Mouse (Mus musculus): ENCODE results near the gene Slc9a1. TPM values are rescaled to one million over a fixed set of nuclear protein-coding genes. Genes with fewer than 3 reads are reported as not detected.

Gene Slc9a1
- polyA plus RNA-seq, 1 experiment, result 32.5 TPM

GRCm38 (mm10) chr4:133423691-133424090 is 54.2 kb downstream of the Slc9a1 start:
- 75% methylated on average over 6 of the region's 6 CpGs for WGBS
- no peak for DNase-seq (ENCODE audit: low read depth, low spot score)

DNA sequence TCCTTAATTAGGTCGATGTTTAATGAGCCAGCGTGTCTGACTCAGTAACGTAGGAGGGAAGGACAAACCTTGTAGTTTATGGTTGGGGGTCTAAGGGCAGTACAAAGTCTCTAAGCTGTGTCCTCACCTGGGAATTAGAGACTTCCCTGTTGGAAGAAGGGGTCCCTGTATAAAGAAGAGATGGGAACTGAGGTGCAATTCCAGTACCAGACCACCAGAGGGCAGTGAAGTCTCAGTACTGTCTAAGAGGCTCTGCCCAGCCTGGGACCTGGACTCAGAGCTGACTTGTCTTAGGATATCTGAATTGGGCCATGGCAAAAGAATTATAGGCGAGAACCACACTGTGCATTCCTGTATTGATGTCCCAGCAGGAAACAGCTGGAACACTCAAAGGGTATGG is 54.6 kb downstream of the Slc9a1 start:
- no peak for DNase-seq (ENCODE audit: low read depth, low spot score)
- 56% methylated on average over 4 of the region's 4 CpGs for WGBS

- no peak for DNase-seq (ENCODE audit: low read depth, low spot score)
- 66% methylated on average over 5 of the region's 5 CpGs for WGBS
Measured at GRCm38 (mm10) chr4:133426141-133426540, 56.6 kb downstream of the Slc9a1 start.

GRCm38 (mm10) chr4:133431508-133431907 is 62.0 kb downstream of the Slc9a1 start:
- no peak for DNase-seq (ENCODE audit: low read depth, low spot score)
- 64% methylated on average over 6 of the region's 6 CpGs for WGBS

DNA sequence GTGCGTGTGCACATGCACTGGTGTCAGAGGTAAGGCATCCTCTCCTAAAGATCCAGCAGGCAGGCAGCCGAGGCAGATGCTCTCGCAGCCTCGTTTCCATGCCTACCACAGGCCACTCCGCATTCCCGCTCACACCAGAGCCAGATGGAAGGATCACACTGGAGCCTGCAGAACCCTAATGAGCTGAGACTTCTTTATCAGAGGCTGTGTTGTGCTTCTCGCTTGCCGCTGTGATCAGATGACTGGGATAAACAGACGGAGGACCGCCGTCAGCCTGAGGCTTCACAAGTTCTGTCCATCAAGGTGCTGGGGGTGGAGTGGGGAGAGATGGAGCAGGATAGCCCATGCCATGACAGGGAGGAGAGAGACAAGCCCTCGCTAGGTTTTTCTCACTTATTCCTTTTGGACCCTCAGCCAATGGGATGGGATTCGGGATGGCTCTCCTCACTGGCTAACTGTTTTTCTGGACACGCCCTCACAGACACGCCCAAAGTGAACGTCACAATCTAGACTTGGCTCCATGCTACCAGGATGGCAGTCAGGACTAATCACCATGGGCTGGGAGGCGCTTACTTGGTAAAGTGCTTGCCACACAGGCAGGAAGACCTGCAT is 63.2 kb downstream of the Slc9a1 start:
- DNase-seq (ENCODE audit: low read depth, low spot score), result no peak
- 40% methylated on average over 17 of the region's 17 CpGs for WGBS

DNA sequence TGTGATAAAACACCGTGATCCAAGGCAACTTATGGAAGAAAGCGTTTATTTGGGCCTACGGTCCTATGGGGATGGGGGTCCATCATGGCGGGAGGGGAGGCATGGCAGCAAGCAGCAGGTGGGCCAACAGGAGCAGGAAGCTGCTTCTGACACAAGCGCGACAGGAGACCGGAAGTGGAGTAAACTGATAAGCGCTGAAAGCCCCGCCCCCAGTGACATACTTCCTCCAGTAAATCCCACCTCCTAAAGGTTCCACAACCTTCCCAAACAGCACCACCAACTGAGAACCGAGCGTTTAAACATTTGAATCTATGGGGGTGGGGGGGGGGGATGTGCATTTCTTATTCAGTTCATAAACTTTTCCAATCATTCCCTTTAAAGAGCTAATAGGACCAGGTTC is 66.4 kb downstream of the Slc9a1 start:
- 92% methylated on average over 11 of the region's 11 CpGs for WGBS
- DNase-seq (ENCODE audit: low read depth, low spot score), result no peak

DNA sequence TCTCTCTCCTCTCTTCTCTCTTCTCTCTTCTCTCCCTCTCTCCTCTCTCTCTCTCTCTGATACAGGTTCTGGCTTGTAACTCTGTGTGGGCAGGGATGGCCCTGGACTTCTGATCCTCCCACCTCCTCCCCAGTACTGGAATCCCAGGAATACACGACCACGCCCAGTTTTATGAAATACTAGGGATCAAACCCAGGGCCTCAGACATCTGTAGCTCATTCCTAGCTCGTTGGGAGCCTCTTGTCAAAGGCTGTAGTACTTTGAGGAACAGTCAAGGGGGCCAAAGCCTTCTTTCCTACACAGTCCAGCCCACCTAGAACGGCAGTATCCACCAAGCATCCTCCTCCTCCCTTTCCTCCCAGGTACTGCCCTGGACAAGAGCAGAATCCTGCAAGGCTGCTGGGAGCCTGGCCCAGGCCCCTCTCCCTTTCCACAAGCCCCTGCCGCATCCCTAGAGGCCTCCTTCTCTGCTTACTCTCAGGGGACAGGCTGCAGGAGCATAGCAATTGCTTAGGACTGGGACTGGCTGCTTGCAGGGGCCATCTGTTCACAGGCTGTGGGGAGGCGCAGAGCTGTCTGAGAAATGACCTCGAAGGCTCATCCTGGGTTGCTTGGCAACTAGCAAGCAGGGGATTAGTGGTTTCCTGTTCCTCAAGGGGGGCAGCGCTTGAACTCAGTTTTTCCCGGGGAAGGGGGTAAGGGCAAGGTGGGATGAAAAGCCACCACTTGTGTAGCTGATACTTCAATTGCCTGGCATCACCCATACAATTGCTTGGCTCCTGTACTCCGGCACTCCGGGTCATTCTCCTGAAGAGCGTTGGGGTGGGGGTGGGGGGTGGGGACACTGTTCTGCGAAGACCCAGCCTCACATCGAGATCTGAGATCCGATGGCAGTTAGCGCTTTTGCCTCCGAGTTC is 70.2 kb downstream of the Slc9a1 start:
- WGBS, result 6% methylated on average over 17 of the region's 17 CpGs
- peak; percentile 25 for DNase-seq (ENCODE audit: low read depth, low spot score)

GRCm38 (mm10) chr4:133440377-133440795 is 70.9 kb downstream of the Slc9a1 start:
- 12% methylated on average over 6 of the region's 6 CpGs for WGBS
- DNase-seq (ENCODE audit: low read depth, low spot score), result peak; percentile 83

- 84% methylated on average over 3 of the region's 3 CpGs for WGBS
- DNase-seq (ENCODE audit: low read depth, low spot score), result no peak
Measured at GRCm38 (mm10) chr4:133442194-133442593, 72.7 kb downstream of the Slc9a1 start.

DNA sequence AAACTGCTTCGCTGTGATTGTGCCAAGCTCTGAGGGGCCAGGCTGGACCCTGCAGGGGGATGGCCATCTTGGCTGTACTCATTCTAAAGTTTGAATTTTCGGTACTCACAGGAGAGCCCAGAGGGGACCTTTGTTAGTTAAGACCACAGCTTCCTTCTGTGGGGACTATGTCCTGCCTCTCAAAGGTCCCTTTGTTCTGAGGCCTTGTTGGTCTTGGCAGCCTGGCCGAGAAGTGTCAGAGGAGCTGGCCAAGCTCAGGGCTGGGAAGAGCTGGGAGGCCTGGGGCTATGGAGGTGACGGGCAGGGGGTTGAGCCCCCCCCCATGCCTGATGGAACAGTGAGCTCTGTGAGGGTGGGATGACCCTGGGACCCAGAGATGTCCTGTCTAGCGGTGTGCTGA is 73.6 kb downstream of the Slc9a1 start:
- DNase-seq (ENCODE audit: low read depth, low spot score), result no peak
- WGBS, result 60% methylated on average over 5 of the region's 5 CpGs

GRCm38 (mm10) chr4:133445727-133446126 is 76.2 kb downstream of the Slc9a1 start:
- DNase-seq (ENCODE audit: low read depth, low spot score), result no peak
- 83% methylated on average over 5 of the region's 5 CpGs for WGBS

GRCm38 (mm10) chr4:133447366-133447765 is 77.9 kb downstream of the Slc9a1 start:
- WGBS, result 66% methylated on average over 5 of the region's 5 CpGs
- DNase-seq (ENCODE audit: low read depth, low spot score), result no peak

- DNase-seq (ENCODE audit: low read depth, low spot score), result no peak
- WGBS, result 87% methylated on average over 11 of the region's 11 CpGs
Measured at GRCm38 (mm10) chr4:133447967-133448366, 78.5 kb downstream of the Slc9a1 start.

- 32% methylated on average over 8 of the region's 8 CpGs for WGBS
- DNase-seq (ENCODE audit: low read depth, low spot score), result no peak
Measured at GRCm38 (mm10) chr4:133448708-133449388, 79.3 kb downstream of the Slc9a1 start.

GRCm38 (mm10) chr4:133449726-133450125 is 80.2 kb downstream of the Slc9a1 start:
- no peak for DNase-seq (ENCODE audit: low read depth, low spot score)
- WGBS, result 21% methylated on average over 13 of the region's 13 CpGs

GRCm38 (mm10) chr4:133451536-133451935 is 82.0 kb downstream of the Slc9a1 start:
- peak; percentile 60 for DNase-seq (ENCODE audit: low read depth, low spot score)
- WGBS, result 4% methylated on average over 10 of the region's 10 CpGs

GRCm38 (mm10) chr4:133452433-133452832 is 82.9 kb downstream of the Slc9a1 start:
- DNase-seq (ENCODE audit: low read depth, low spot score), result no peak
- 53% methylated on average over 7 of the region's 7 CpGs for WGBS

DNA sequence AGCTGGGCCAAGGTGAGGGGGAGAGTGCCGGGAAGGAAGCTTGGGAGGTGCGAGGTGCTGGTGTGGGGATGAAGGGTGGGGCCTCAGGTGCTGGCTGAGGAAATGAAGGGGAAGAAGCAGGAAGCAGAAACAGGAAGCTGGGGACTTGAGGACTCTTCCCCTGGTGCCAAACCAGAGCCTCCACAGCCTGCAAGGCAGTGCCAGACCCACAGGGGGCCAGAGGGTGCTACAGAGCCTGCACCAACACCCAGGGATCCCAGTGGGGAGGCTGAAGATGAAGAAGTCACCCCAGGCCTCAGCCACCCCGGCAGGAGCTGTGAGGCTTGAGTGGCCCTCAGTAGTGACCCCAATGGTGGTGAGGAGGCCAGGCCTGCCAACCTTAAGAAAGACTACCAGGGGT is 88.5 kb downstream of the Slc9a1 start:
- no peak for DNase-seq (ENCODE audit: low read depth, low spot score)
- 50% methylated on average over 3 of the region's 3 CpGs for WGBS

DNA sequence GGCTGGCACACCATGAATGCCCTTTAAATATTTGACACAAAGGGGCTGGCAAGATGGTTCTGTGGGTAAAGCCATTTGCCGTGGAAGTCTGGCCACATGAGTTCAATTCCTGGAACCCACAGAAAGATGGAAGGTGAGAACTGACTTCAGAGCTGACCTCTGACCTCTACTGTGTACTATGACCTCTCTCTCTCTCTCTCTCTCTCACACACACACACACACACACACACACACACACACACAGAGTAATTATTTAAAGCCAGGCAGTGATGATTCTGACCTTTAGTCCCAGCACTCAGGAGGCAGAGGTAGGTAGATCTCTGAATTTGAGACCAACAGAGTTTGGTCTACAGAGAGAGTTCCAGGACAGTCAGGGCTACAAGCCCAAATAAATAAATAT is 90.5 kb downstream of the Slc9a1 start:
- WGBS, result 78% methylated on average over 1 of the region's 1 CpGs
- DNase-seq (ENCODE audit: low read depth, low spot score), result no peak

- WGBS, result 55% methylated on average over 5 of the region's 5 CpGs
Measured at GRCm38 (mm10) chr4:133460796-133461325, 91.4 kb downstream of the Slc9a1 start.

More at GRCm38 (mm10) chr4:133460796-133461325, 91.4 kb downstream of the Slc9a1 start:
- no peak for DNase-seq (ENCODE audit: low read depth, low spot score)

Data from large intestine, adult 2 months (tissue).